Mouse (Mus musculus): ENCODE results near the gene Mxra8. TPM values are rescaled to one million over a fixed set of nuclear protein-coding genes. Genes with fewer than 3 reads are reported as not detected.

The Mxra8 gene
- polyA plus RNA-seq, 1 experiment from 2014 or later = 72.7 TPM

GRCm38 (mm10) chr4:155812665-155813181 is 26.8 kb upstream of the Mxra8 start:
- Histone ChIP-seq H3K9ac (peak overlapping the region; percentile 94), H3K4me3 (peak overlapping the region; percentile 92), H3K36me3 (peaks cover 64% of the 10 kb centered on the region), H3K4me2 (peak overlapping the region; percentile 71), H3K27me3 (no peaks in the 10 kb centered on the region), H3K4me1 (replicated peaks) (peaks cover 20% of the 10 kb centered on the region), H3K9me3 (replicated peaks) (no peaks in the 10 kb centered on the region), H3K27ac (peak overlapping the region; percentile 95)
- under 1% methylated on average over 49 of the region's 49 CpGs for WGBS
- peak; percentile 37 for ATAC-seq (replicated peaks; ENCODE audit: insufficient number of reproducible peaks, insufficient read depth, low FRiP score, low read depth)

DNA sequence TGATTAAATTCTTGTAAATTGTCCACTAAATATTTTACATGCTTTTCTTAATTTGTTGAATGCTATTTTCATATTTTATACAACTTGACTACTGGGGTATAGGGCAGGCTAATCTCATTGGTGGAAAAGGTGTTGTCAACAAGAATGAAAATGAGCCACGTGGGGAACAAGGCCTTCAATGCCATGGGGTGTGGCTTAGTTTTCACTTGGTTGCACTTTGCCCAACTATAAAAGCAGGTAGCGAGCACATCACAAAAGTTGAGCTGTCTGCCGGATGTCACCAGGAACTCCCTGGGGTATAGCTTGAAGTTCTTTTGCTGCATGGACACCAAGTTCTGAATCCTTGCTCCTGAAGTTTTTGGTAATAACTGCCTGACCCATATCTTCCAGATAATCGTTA is 21.9 kb upstream of the Mxra8 start:
- Histone ChIP-seq H3K27ac (no peak overlapping the region), H3K9ac (no peak overlapping the region), H3K4me2 (no peak overlapping the region), H3K36me3 (peaks cover 79% of the 10 kb centered on the region), H3K27me3 (no peaks in the 10 kb centered on the region), H3K4me3 (no peak overlapping the region), H3K4me1 (replicated peaks) (peaks cover 11% of the 10 kb centered on the region), H3K9me3 (replicated peaks) (no peaks in the 10 kb centered on the region)
- 85% methylated on average over 4 of the region's 4 CpGs for WGBS
- ATAC-seq (replicated peaks; ENCODE audit: insufficient number of reproducible peaks, insufficient read depth, low FRiP score, low read depth) = no peak

- WGBS = 76% methylated on average over 7 of the region's 7 CpGs
- no peaks in the 10 kb centered on the region for H3K4me1 ChIP-seq (replicated peaks)
- no peak overlapping the region for H3K27ac ChIP-seq
- no peaks in the 10 kb centered on the region for H3K9me3 ChIP-seq (replicated peaks)
- H3K27me3 ChIP-seq = no peaks in the 10 kb centered on the region
- ATAC-seq (replicated peaks; ENCODE audit: insufficient number of reproducible peaks, insufficient read depth, low FRiP score, low read depth) = no peak
- H3K4me3 ChIP-seq = no peak overlapping the region
- H3K4me2 ChIP-seq = no peak overlapping the region
- H3K9ac ChIP-seq = no peak overlapping the region
- H3K36me3 ChIP-seq = peaks cover 94% of the 10 kb centered on the region
Observed at GRCm38 (mm10) chr4:155821025-155821424, 18.5 kb upstream of the Mxra8 start.

DNA sequence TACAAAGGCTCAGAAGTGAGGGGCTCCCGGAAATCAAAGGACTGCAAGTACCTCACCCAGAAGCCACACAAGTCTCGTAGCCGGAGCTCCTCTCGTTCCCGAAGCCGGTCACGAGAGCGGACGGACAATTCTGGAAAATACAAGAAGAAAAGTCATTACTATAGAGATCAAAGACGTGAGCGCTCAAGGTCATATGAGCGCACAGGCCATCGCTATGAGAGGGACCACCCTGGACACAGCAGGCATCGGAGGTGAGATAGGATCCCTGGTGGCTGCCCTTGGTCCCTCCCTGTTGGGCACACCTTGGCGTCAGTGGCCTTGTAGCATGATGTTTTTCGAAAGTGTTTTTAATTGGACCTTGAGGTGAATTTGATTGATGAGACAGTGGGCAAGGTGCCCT is 16.0 kb upstream of the Mxra8 start:
- no peak for ATAC-seq (replicated peaks; ENCODE audit: insufficient number of reproducible peaks, insufficient read depth, low FRiP score, low read depth)
- no peaks in the 10 kb centered on the region for H3K4me1 ChIP-seq (replicated peaks)
- no peak overlapping the region for H3K9ac ChIP-seq
- no peak overlapping the region for H3K27ac ChIP-seq
- H3K27me3 ChIP-seq = no peaks in the 10 kb centered on the region
- peaks cover 90% of the 10 kb centered on the region for H3K36me3 ChIP-seq
- no peaks in the 10 kb centered on the region for H3K9me3 ChIP-seq (replicated peaks)
- H3K4me2 ChIP-seq = no peak overlapping the region
- WGBS = 93% methylated on average over 16 of the region's 16 CpGs
- H3K4me3 ChIP-seq = no peak overlapping the region

DNA sequence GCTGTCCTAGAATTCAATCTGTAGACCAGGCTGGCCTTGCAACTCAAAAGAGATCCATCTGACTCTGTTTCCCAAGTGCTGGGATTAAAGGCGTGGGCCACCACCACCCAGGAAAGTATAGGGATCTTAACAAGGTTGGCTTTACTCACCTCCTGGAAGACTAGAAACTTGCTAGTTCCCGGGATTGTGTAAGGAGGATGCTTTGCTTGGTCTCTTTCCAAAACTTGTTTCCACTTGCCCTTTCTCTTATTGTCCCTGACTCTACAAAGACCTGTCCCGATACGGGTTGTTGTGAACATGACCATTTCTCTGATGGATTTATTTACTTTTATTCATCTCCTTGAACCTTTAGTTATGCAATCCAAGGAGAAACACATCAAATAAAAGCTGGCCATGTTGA is 9.6 kb upstream of the Mxra8 start:
- H3K9ac ChIP-seq = no peak overlapping the region
- H3K36me3 ChIP-seq = peaks cover 35% of the 10 kb centered on the region
- 88% methylated on average over 4 of the region's 4 CpGs for WGBS
- no peak overlapping the region for H3K4me3 ChIP-seq
- H3K4me2 ChIP-seq = no peak overlapping the region
- no peaks in the 10 kb centered on the region for H3K9me3 ChIP-seq (replicated peaks)
- H3K27me3 ChIP-seq = no peaks in the 10 kb centered on the region
- peaks cover 28% of the 10 kb centered on the region for H3K4me1 ChIP-seq (replicated peaks)
- ATAC-seq (replicated peaks; ENCODE audit: insufficient number of reproducible peaks, insufficient read depth, low FRiP score, low read depth) = no peak
- no peak overlapping the region for H3K27ac ChIP-seq

GRCm38 (mm10) chr4:155830596-155830995 is 8.9 kb upstream of the Mxra8 start:
- Histone ChIP-seq H3K9me3 (replicated peaks) (no peaks in the 10 kb centered on the region), H3K36me3 (peaks cover 27% of the 10 kb centered on the region), H3K4me1 (replicated peaks) (peaks cover 28% of the 10 kb centered on the region), H3K4me2 (peak overlapping the region; percentile 83), H3K9ac (no peak overlapping the region), H3K27me3 (no peaks in the 10 kb centered on the region), H3K4me3 (peak overlapping the region; percentile 66), H3K27ac (0 out of 2 replicates have a peak overlapping the region, but pooled peaks have one; percentile 15)
- no peak for ATAC-seq (replicated peaks; ENCODE audit: insufficient number of reproducible peaks, insufficient read depth, low FRiP score, low read depth)
- WGBS = 51% methylated on average over 8 of the region's 8 CpGs

- H3K9ac ChIP-seq = peak within 1 kb of the TSS; percentile 75
- peak within 1 kb of the TSS; percentile 66 for H3K4me3 ChIP-seq
- peak; percentile 93 for ATAC-seq (replicated peaks; ENCODE audit: insufficient number of reproducible peaks, insufficient read depth, low FRiP score, low read depth)
- H3K27me3 ChIP-seq = no peaks in the 10 kb centered on the region
- peaks cover 28% of the 10 kb centered on the region for H3K4me1 ChIP-seq (replicated peaks)
- under 1% methylated on average over 49 of the region's 49 CpGs for WGBS
- peak within 1 kb of the TSS; percentile 93 for H3K27ac ChIP-seq
- H3K36me3 ChIP-seq = peaks cover 24% of the 10 kb centered on the region
- peak within 1 kb of the TSS; percentile 83 for H3K4me2 ChIP-seq
- H3K9me3 ChIP-seq (replicated peaks) = no peaks in the 10 kb centered on the region
Observed at GRCm38 (mm10) chr4:155831205-155831766, 8.2 kb upstream of the Mxra8 start, which contains the start of gene Aurkaip1. TSS of gene Aurkaip1 (plus strand) at chr4:155831272.

DNA sequence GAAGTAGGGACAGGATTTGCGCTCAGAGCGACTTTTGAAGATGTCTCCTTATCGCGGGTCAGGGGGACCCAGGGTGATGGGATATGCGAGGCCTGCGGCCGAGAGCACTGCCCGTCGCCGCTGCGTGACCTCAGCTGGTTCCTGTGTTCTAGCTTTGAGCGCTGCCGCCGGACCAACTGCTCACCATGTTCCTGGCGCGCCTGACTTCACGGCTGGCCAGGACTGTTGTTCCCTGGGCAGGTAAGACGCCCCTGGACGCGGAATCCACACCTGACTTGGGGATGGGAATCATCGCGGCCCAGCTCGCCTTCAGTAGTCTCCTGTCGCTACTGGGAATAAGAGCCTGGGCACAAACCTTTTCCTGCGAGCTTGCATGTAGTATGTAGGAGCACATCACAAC is 7.6 kb upstream of the Mxra8 start:
- Histone ChIP-seq H3K36me3 (peaks cover 19% of the 10 kb centered on the region), H3K27me3 (no peaks in the 10 kb centered on the region), H3K4me1 (replicated peaks) (peaks cover 28% of the 10 kb centered on the region), H3K27ac (peak overlapping the region; percentile 93), H3K4me2 (peak overlapping the region; percentile 83), H3K9ac (peak overlapping the region; percentile 75), H3K9me3 (replicated peaks) (no peaks in the 10 kb centered on the region), H3K4me3 (peak overlapping the region; percentile 66)
- peak; percentile 17 for ATAC-seq (replicated peaks; ENCODE audit: insufficient number of reproducible peaks, insufficient read depth, low FRiP score, low read depth)
- WGBS = under 1% methylated on average over 25 of the region's 25 CpGs

DNA sequence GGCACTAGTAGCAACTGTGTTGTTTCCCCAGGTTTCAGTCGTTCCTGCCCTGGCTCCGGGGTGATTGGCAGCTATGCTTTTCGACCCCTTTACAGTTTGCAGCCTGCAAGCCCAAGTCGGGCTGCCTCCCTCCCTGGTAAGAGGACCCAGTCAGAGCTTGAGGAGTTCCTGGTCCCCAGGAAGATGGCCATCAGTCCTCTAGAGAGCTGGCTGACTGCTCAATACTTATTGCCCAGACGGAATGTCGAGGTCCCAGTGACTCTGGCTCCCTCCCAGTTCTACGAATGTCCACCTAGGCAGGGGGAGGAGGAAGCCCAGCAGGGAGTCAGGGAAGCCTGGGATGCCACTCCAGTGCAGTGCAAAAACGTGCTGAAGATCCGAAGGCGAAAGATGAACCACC is 7.2 kb upstream of the Mxra8 start:
- H3K9ac ChIP-seq = peak overlapping the region; percentile 75
- 48% methylated on average over 10 of the region's 10 CpGs for WGBS
- H3K9me3 ChIP-seq (replicated peaks) = no peaks in the 10 kb centered on the region
- H3K4me3 ChIP-seq = peak overlapping the region; percentile 66
- ATAC-seq (replicated peaks; ENCODE audit: insufficient number of reproducible peaks, insufficient read depth, low FRiP score, low read depth) = no peak
- peak overlapping the region; percentile 83 for H3K4me2 ChIP-seq
- peak overlapping the region; percentile 93; the same call in 1 of the 2 replicates for H3K27ac ChIP-seq
- no peaks in the 10 kb centered on the region for H3K27me3 ChIP-seq
- peaks cover 28% of the 10 kb centered on the region for H3K4me1 ChIP-seq (replicated peaks)
- H3K36me3 ChIP-seq = peaks cover 14% of the 10 kb centered on the region; the same call in 1 of the 2 replicates

GRCm38 (mm10) chr4:155833234-155833633 is 6.2 kb upstream of the Mxra8 start:
- Histone ChIP-seq H3K9me3 (replicated peaks) (no peaks in the 10 kb centered on the region), H3K9ac (no peak overlapping the region), H3K27me3 (no peaks in the 10 kb centered on the region), H3K36me3 (peaks cover 6% of the 10 kb centered on the region; the same call in 1 of the 2 replicates), H3K4me1 (replicated peaks) (peaks cover 37% of the 10 kb centered on the region), H3K4me3 (no peak overlapping the region), H3K4me2 (no peak overlapping the region), H3K27ac (no peak overlapping the region)
- no peak for ATAC-seq (replicated peaks; ENCODE audit: insufficient number of reproducible peaks, insufficient read depth, low FRiP score, low read depth)
- WGBS = 86% methylated on average over 4 of the region's 4 CpGs

- WGBS = 18% methylated on average over 2 of the region's 2 CpGs
- H3K27me3 ChIP-seq = no peaks in the 10 kb centered on the region
- H3K9ac ChIP-seq = no peak overlapping the region
- H3K4me1 ChIP-seq (replicated peaks) = peaks cover 42% of the 10 kb centered on the region
- H3K36me3 ChIP-seq = peaks cover 6% of the 10 kb centered on the region; the same call in 1 of the 2 replicates
- peak overlapping the region; percentile 49 for H3K27ac ChIP-seq
- H3K9me3 ChIP-seq (replicated peaks) = no peaks in the 10 kb centered on the region
- H3K4me3 ChIP-seq = no peak overlapping the region
- ATAC-seq (replicated peaks; ENCODE audit: insufficient number of reproducible peaks, insufficient read depth, low FRiP score, low read depth) = no peak
- H3K4me2 ChIP-seq = 0 out of 2 replicates have a peak overlapping the region, but pooled peaks have one; percentile 17
Observed at GRCm38 (mm10) chr4:155833836-155834235, 5.6 kb upstream of the Mxra8 start.
